In the genomic region with DNA sequence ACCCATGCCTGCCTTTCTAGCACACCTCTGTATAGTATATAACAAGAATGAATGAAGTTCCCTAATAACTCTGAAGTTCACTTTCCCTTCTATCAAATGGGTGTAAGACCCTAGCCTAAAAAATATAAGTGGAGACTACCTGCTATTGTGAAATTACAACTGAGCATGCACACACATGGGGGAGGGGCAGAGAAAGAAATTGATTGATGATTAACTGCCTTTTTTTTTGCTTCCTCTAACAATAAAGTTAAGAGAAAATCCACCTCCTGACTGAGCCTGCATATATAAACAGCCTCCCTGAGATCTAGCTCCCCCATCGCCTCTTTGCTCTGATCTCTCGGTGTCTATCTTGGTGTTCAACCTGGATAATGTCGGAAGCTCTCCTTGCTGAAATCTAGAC, we compare ENCODE assay signal across 12 mouse cellular contexts.
DNase-seq lines count a peak whose midpoint lies in the region; ATAC-seq and TF ChIP-seq lines count a peak whose summit lies in the region.
"Had no signal": no experiment of that assay in that cellular context is flagged by ENCODE, and none has a peak within 500 bp of the region (broad histone marks: within the 10 kb centered on the region; RNA-seq: fewer than 3 reads in every experiment).

No protein-coding gene starts in this region.

- peaks cover 6% of the 10 kb centered on the region; the same call in 1 of the 2 replicates for H3K36me3 ChIP-seq in heart, embryonic 11.5 days (ENCODE audit: control insufficient read depth, insufficient read depth, low read length)
- no peaks in the 10 kb centered on the region for H3K36me3 ChIP-seq in liver, adult 2 months (ENCODE audit: control insufficient read depth, insufficient read depth, low read length)
- H3K36me3 ChIP-seq in embryonic facial prominence, embryonic 10.5 days (replicated peaks), result peaks cover 72% of the 10 kb centered on the region
- H3K36me3 ChIP-seq in liver, embryonic 16.5 days (ENCODE audit: control insufficient read depth, insufficient read depth), result no peaks in the 10 kb centered on the region; the same call in 1 of the 2 replicates

- ATAC-seq in heart, embryonic 11.5 days (replicated peaks; ENCODE audit: insufficient number of reproducible peaks, low FRiP score, low TSS enrichment), result no peak
- ATAC-seq in liver, embryonic 16.5 days (ENCODE audit: low read depth), result 0 out of 2 replicates have a peak, but pooled peaks have one; percentile 14
- ATAC-seq in erythroid progenitor cell, adult 5-6 weeks (replicated peaks; ENCODE audit: low FRiP score, poor library complexity, severe bottlenecking), result no peak

- H3K4me1 ChIP-seq in heart, embryonic 11.5 days (ENCODE audit: control insufficient read depth, insufficient read depth, low read length), result peaks cover 71% of the 10 kb centered on the region
- peaks cover 3% of the 10 kb centered on the region; the same call in 1 of the 2 replicates for H3K4me1 ChIP-seq in liver, adult 2 months (ENCODE audit: control insufficient read depth, insufficient read depth, low read length)
- H3K4me1 ChIP-seq in embryonic facial prominence, embryonic 10.5 days, result peaks cover 81% of the 10 kb centered on the region
- peaks cover 29% of the 10 kb centered on the region for H3K4me1 ChIP-seq in liver, embryonic 16.5 days (ENCODE audit: control insufficient read depth, low read depth, low read length)

- H3K27ac ChIP-seq in heart, embryonic 11.5 days (ENCODE audit: low read depth, low read length), result peak overlapping the region; percentile 42; the same call in 1 of the 2 replicates
- H3K27ac ChIP-seq in liver, adult 2 months (replicated peaks; ENCODE audit: insufficient read depth, low read depth, low read length), result no peak overlapping the region
- peak overlapping the region; percentile 49; the same call in 1 of the 2 replicates for H3K27ac ChIP-seq in embryonic facial prominence, embryonic 10.5 days (replicated peaks)
- H3K27ac ChIP-seq in liver, embryonic 16.5 days (ENCODE audit: low read length), result 0 out of 2 replicates have a peak overlapping the region, but pooled peaks have one; percentile 16
- H3K27ac ChIP-seq: stomach, postnatal 0 days had no signal

- H3K4me3 ChIP-seq in heart, embryonic 11.5 days (ENCODE audit: low read depth, low read length), result no peak overlapping the region
- H3K4me3 ChIP-seq in liver, adult 2 months (ENCODE audit: insufficient read depth, low read depth, low read length), result no peak overlapping the region
- no peak overlapping the region for H3K4me3 ChIP-seq in embryonic facial prominence, embryonic 10.5 days
- no peak overlapping the region for H3K4me3 ChIP-seq in liver, embryonic 16.5 days (ENCODE audit: low read depth, low read length)

- no peaks in the 10 kb centered on the region for H3K27me3 ChIP-seq in heart, embryonic 11.5 days (ENCODE audit: control insufficient read depth, insufficient read depth, low read length)
- no peaks in the 10 kb centered on the region for H3K27me3 ChIP-seq in liver, adult 2 months (ENCODE audit: control insufficient read depth, insufficient read depth, low read length)
- no peaks in the 10 kb centered on the region for H3K27me3 ChIP-seq in embryonic facial prominence, embryonic 10.5 days (replicated peaks; ENCODE audit: low read depth, poor library complexity, severe bottlenecking)
- H3K27me3 ChIP-seq in liver, embryonic 16.5 days (ENCODE audit: control insufficient read depth, insufficient read depth, low read depth, low read length), result no peaks in the 10 kb centered on the region

- no peak for TF ChIP-seq CTCF in liver, adult 2 months (IDR thresholded peaks at IDR 0.05; ENCODE audit: low read depth, low read length)

- intact Hi-C loops in heart, postnatal 14 days (cut with DNase I), result no loop called here

- DNase-seq in heart, postnatal 14 days, result no peak
- peak; percentile 50 for DNase-seq in liver, adult 2 months (ENCODE audit: extremely low read depth, low read depth, low spot score)
- DNase-seq in liver, result no peak
- DNase-seq in embryonic facial prominence, embryonic 10.5 days (ENCODE audit: low spot score), result no peak
- DNase-seq in MN1 (ENCODE audit: low spot score), result no peak
- DNase-seq: adrenal gland, postnatal 36 days; cerebellum, adult 11 months; lung, postnatal 14 days had no signal

- no peak overlapping the region for H3K9ac ChIP-seq in heart, embryonic 11.5 days (ENCODE audit: low read depth, low read length)
- no peak overlapping the region for H3K9ac ChIP-seq in liver, adult 2 months (ENCODE audit: low read depth, low read length)
- H3K9ac ChIP-seq in liver, embryonic 16.5 days (ENCODE audit: low read depth, low read length), result no peak overlapping the region

- no peaks in the 10 kb centered on the region for H3K79me2 ChIP-seq in liver, adult 2 months (ENCODE audit: control insufficient read depth, insufficient read depth, low read length)

- WGBS in heart, embryonic 11.5 days (ENCODE audit: insufficient replicate concordance), result 73% methylated on average over 3 of the region's 3 CpGs
- 77% methylated on average over 3 of the region's 3 CpGs for WGBS in liver, adult 2 months
- 91% methylated on average over 3 of the region's 3 CpGs for WGBS in embryonic facial prominence, embryonic 10.5 days
- 82% methylated on average over 3 of the region's 3 CpGs for WGBS in liver, embryonic 16.5 days (ENCODE audit: insufficient replicate concordance)

- H3K4me2 ChIP-seq in heart, embryonic 11.5 days, result no peak overlapping the region
- H3K4me2 ChIP-seq in liver, embryonic 16.5 days (ENCODE audit: low read depth, low read length), result no peak overlapping the region

- H3K9me3 ChIP-seq in heart, embryonic 11.5 days (replicated peaks; ENCODE audit: control insufficient read depth, low read length), result no peaks in the 10 kb centered on the region
- no peaks in the 10 kb centered on the region for H3K9me3 ChIP-seq in embryonic facial prominence, embryonic 10.5 days
- H3K9me3 ChIP-seq in liver, embryonic 16.5 days (replicated peaks; ENCODE audit: control insufficient read depth, low read length), result no peaks in the 10 kb centered on the region

- TF ChIP-seq POLR2A in liver, adult 2 months (IDR thresholded peaks at IDR 0.05; ENCODE audit: extremely low read depth, insufficient read depth, low read length), result no peak
